Mouse (Mus musculus): Measurements from ENCODE around the gene Rhd.
"Not testable (repeated sequence)": the region's sequence is repeated elsewhere in the genome, so short reads cannot be mapped to it uniquely, and the experiment has no call there.

Rhd gene

GRCm38 (mm10) chr4:134903046-134903445 lies 38.7 kb downstream of the Rhd start:
- no peak for DNase-seq (ENCODE audit: low spot score in 2 of 2)

DNA sequence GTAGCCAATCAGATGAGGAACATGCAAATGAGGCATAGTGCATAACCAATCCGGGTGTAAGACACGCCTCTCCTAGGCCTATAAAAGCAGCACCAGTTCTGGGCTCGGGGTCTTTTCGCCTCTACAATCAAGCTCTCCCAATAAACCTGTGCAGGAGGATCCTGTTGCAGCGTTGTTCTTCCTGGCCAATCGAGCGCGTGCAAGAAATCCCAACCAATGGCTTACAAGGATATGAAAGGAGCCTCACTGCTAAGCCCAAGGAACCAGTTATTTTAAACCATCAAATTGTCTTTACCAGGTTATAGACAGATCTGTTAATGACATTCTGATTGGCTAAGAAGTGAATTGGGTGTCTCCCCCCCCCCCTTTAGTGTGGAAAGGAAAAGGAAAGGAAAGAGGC lies 47.1 kb downstream of the Rhd start:
- not testable (repeated sequence) for DNase-seq (ENCODE audit: low spot score in 2 of 2)

- DNase-seq (ENCODE audit: low spot score in 2 of 2): peak in 1 of 2 experiments; percentile 57
These were observed 49.1 kb downstream of the Rhd start for GRCm38 (mm10) chr4:134913413-134913812.

DNA sequence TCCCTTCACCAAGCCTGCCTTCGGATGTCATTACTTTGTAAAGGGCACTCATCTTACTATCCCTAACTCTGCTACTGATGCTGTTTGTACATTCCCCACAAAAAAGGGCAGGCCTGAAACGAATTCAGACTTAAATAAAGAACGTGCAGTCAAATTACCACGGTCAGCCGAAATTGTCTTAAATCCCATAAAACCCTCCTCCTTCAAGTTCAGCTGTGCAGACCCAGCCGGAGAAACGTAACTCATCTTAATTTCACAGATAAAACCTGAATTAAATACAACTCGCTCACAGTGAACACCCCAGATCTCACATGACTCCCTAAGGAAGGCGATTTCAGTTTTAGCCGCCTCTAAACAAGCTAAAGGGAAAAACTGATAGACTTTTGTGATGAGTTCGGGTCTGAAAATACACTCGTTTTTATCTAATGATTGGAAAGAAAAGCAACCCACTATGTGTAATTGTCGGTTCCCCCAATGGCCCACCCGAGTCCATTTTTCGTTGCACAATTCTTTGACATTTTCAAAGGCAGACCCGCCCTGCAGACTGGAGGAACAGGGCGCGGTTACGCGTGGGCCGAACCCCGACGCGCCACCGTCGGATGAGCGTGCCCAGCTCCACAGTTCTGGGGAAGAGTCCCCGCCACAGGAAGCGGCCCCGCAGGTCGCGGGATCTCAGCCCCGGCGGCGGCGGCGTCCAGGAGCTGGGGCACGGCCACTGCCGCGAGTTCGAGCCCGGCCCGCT lies 50.0 kb downstream of the Rhd start:
- DNase-seq (ENCODE audit: low spot score in 2 of 2): peak in 1 of 2 experiments; percentile 43

DNA sequence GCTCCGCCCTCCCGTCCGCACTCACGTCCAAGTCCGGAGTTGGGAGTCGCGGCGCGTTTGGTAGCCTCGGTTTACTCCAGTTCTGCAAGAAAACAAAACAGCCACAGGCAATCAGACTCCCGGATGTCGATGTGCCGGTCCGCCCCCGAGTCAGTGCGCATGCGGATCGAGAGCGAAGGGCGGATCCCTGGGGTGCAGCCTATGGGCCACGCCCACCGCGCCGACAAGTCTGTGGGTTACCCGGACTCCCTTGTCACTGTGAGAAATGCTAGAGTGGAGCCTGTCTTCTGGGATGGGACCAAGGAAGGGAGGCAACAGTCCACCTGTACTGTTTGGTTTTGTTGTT lies 50.5 kb downstream of the Rhd start, which contains the start of gene Tmem50a:
Gene Tmem50a (minus strand): TSS at position 161 of the 346 bp plus-strand sequence.
- DNase-seq (ENCODE audit: low spot score in 2 of 2): peak in 1 of 2 experiments; percentile 92

DNA sequence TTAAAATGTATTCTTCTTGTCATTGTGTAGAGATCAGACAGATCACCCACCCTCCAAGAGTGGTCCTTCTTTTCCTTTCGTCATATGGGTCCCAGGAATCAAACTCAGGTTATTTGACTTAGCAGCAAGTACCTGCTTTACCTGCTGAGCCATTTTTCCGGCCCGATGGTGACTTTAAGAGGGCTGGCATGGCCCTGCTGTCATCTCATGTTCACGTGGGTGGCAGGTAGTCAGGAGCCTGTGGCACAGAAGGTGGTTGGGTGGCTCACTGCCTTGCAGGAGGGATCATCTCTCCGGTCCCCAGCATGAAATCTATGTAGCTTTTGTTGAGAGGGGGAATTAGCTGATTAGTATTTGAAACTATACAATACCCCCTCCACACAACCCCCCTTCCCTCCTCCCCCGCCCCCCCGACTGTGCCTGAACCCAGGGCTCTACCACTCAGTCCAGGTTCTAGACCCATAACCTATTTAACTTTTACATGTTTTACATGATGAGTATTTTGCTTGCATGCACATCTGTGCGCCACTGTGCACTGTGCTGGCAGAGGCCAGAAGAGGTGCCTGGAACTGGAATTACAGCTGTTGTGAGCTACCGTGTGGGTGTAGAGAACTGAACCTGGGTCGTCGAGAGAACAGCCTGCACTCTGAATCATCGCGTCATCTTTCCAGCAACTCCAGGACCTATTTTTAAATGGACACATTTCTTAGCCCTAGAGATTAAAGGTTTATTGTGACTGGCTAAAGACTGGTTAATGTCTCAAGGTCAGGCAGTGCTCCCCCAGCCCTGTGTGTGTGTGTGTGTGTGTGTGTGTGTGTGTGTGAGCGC lies 51.1 kb downstream of the Rhd start:
- no peak for DNase-seq (ENCODE audit: low spot score in 2 of 2)

- no peak for DNase-seq (ENCODE audit: low spot score in 2 of 2)
These were observed 52.9 kb downstream of the Rhd start for GRCm38 (mm10) chr4:134917194-134917593.

DNA sequence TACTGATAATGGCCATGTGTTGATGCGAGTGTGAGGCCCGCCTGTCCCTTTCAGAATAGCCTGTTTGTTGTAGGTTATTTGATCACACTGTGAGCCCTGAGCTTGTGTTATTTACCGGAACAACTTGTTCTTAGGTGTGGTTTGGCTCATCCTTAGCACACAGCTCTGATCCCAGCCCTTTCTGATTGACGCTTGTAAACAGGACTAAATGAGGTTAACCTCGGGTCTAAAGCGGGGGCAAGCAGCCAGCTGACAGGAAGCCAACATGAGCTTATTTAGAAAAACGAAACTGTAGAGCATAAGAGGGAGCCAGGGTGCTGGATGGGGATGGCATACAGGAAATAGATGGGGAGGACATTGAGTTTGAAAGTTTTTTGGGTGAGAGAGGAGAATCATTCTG lies 54.0 kb downstream of the Rhd start:
- peak in 1 of 2 experiments; percentile 50 for DNase-seq (ENCODE audit: low spot score in 2 of 2)

- no peak for DNase-seq (ENCODE audit: low spot score in 2 of 2)
These were observed 55.6 kb downstream of the Rhd start for GRCm38 (mm10) chr4:134919733-134920540.

DNA sequence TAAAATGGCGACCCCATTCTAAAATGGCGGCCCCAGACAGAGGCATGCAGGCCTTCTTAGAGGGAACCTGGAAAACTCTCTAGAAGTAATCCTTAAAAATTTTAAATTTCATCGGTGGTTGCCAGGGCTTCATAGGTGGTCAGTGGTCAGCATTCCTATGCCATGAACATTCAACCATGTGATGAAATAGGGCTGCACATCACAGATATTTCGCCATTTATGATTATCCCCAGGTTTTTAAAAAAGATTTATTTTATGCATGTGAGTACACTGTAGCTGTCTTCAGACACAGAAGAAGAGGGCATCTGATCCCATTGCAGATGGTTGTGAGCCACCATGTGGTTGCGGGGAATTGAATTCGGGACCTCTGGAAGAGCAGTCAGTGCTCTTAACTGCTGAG lies 56.3 kb downstream of the Rhd start:
- no peak for DNase-seq (ENCODE audit: low spot score in 2 of 2)

GRCm38 (mm10) chr4:134921703-134922102 lies 57.4 kb downstream of the Rhd start:
- no peak for DNase-seq (ENCODE audit: low spot score in 2 of 2)

DNA sequence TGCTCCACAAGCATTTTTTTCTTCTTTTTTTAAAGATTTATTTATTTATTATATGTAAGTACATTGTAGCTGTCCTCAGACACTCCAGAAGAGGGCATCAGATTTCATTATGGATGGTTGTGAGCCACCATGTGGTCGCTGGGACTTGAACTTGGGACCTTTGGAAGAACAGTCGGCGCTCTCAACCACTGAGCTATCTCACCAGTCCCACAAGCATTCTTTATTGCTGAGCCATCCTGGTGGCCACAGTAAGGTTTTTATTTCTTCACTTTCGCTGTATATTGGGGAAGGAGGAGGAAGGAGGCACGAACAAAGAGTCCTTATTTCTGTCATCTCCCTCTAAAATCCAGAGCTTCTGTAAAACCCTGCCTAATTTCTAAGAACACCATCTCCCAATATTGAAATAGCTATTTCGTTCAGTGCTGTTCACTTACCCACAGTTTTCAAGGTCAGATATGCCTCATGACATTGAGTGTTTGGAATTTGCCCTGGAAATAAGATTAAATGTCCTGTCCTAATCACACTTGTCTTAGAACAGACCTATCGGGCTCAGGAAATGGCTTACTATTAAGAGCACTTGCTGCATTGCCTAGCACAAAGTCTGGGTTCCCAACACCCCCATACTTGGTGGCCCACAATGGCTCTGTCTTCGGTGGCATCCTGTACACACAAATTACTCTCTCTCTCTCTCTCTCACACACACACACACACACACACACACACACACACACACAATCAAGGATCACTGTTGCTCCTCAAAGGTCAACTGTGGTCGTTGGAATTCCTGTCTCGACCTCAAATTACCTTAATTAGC lies 58.0 kb downstream of the Rhd start:
- DNase-seq (ENCODE audit: low spot score in 2 of 2): no peak

- DNase-seq (ENCODE audit: low spot score in 2 of 2): peak in 1 of 2 experiments; percentile 65
These were observed 58.5 kb downstream of the Rhd start for GRCm38 (mm10) chr4:134922925-134923244.

DNA sequence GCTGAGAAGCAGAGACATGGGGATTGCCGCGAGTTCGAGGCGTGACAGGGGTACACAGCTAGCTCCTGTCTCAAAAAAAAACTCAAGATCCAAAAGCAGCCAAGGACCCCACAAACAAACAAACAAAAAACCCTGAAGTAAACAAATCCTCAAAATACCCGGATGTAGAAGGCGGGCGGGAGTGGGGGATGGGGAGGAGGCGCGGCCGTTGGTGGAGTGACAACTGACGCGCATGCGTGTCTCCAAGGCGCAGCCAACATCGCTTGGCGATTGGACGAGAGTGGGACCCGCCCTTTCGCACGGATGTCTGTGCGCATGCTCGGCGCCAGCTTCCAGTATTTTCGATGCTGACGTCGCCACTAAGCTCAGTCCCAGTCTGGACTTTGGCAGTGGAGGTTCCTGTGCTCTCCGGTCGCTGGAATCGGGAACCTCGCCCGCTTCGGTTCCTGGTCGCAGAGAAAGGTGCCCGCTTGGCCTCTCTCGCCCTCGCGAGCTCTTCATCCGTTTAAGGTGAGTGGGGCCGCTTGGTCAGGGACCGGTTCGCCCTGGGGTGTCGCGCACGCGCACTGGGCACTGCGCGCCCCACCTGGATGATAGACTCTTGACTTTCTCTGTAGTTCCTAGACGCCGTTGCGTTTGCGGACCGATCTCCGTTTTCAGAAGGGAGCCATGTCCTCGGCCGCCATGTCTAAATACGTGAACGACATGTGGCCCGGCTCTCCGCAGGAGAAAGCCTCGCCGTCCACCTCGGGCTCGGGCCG lies 59.1 kb downstream of the Rhd start, which contains the start of gene Rsrp1:
Gene Rsrp1 (plus strand): TSS at position 335 of the 761 bp plus-strand sequence.
- peak; percentile 95 to 98 for DNase-seq (ENCODE audit: low spot score in 2 of 2)

DNA sequence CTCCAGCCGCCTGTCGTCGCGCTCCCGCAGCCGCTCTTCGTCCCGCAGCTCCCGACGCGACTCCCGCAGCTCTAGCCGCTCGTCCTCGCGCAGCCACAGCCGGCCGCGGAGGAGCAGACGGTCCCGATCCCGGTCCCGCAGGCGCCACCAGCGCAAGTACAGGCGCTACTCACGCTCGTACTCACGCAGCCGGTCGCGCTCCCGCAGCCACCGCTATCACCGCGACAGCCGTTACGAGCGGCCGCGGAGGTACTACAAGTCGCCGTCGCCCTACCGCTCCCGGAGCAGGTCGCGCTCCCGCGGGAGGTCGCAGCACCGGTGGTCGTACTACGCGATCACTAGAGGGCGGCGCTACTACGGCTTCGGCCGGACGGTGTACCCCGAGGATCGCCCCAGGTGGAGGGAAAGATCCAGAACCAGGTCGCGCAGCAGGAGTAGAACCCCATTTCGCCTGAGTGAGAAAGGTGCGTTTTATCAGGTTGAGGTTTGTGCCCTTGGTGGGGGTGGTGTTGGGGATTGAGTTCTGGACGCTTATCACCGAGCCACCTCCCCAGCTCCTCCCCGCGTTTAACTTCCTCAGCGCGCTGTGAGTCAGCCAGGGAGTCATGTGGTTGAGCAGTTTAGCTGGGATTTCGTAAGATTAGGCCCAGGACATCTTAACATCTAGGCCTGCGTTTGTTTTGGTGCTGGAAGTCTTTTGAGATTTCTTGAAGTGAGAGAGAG lies 59.8 kb downstream of the Rhd start:
- peak in 1 of 2 experiments; percentile 56 for DNase-seq (ENCODE audit: low spot score in 2 of 2)

DNA sequence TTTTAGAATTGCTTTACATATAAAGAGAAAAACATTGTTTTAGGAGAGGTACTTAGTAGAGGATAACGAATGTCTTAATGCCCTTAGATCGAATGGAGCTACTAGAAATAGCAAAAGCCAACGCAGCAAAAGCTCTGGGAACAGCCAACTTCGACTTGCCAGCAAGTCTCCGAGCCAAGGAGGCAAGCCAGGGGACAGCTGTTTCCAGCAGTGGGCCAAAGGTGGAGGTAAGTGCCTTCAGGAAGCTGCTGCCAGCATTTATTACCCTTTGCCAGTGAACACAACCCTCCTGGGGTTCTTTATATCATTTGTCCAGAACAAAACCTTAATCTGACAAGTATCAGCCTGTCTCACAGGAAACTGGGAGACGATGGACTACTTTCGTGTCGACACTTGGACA lies 60.9 kb downstream of the Rhd start:
- no peak for DNase-seq (ENCODE audit: low spot score in 2 of 2)

DNA sequence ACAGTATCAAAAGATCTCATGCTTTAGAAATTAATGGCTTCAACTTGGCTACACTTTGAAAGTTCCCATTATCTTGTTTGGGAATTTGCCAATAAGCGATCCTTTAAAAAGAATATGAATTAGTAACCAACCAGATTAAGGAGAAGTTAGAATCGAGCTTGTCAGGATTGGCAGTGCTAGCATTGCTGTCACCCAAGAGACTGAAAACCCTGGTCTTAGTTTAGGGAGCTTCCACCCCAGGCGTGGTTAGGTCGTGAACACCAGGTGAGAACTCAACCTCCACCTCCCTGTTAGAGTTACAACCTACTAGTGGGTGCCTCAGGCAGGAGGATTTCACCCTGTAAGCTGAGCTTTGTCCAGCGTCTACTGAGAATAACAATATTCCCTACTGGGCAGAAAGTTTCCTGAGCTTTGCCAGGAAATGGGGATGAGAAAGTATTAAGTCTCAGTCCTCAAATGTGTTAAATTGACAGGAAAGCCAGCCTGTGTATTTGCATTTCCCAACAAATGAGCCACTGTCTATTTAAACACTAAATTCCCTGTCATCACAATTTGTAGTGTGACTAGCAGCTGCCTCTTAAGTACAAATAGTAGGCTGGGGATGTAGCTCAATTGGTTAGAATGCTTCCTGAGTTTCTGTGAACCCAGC lies 63.6 kb downstream of the Rhd start:
- no peak for DNase-seq (ENCODE audit: low spot score in 2 of 2)

DNA sequence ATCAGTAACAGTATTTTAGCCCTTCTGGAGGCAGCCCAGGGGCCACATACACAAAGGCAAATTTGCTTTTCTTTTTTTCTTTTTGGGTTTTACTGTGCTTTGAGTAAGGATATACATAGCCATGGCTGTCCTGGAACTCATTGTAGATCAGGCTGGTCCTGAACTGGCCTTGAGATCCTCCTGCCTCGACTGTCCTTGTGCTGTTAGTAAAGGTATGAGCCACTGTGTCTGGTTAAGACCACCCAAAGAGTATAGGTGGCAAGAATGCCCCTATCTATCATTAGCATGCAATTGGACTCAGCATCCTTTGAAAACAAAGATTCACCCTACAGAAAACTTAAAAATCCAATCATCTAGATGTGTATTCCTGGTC lies 64.1 kb downstream of the Rhd start:
- no peak for DNase-seq (ENCODE audit: low spot score in 2 of 2)

DNA sequence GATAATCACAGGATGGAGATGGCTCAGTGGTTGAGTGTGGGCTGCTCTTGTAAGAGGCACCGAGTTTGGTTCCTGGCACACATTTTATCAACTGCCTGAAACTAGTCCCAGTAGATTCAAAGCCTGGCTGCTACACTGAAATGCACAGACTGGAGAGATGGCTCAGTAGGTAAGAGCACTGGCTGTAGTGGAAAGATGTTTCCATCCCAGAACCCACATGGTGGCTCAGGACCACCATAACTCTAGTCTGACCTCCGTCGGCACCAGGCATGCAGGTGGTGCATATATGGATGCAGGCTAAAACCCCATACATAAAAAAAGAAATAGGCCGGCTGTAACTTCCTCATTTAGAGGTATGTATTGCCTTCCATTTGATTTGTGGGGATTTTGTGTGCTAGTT lies 65.2 kb downstream of the Rhd start:
- DNase-seq (ENCODE audit: low spot score in 2 of 2): no peak

Data from left cerebral cortex, adult 9 months (tissue).